Mouse (Mus musculus) T-helper 17 cell (primary cell): Measurements from ENCODE around the gene AC109138.7.

Experiments used
- in situ Hi-C, 2 experiments: fragments of 300-600 bp; cut with MboI, MseI; formaldehyde crosslinking; loops; 1 replicate in 1 of 2; 2 replicates in 1 of 2; pipeline ENCODE4 v1.15.1; 2025; ENCODE audit warnings: high pct_unique_total_duplicates in 2 of 2

The AC109138.7 gene

GRCm38 (mm10) chr19:4217140-4217539 is 3.0 kb downstream of the AC109138.7 start:
- in situ Hi-C loops = no loop called here

- in situ Hi-C loops = no loop called here
Measured at GRCm38 (mm10) chr19:4217855-4218254, 3.7 kb downstream of the AC109138.7 start.

- in situ Hi-C loops = no loop called here
Measured at GRCm38 (mm10) chr19:4218293-4218692, 4.1 kb downstream of the AC109138.7 start.

GRCm38 (mm10) chr19:4218784-4219183 is 4.6 kb downstream of the AC109138.7 start:
- in situ Hi-C loops = no loop called here

- in situ Hi-C loops = no loop called here
Measured at GRCm38 (mm10) chr19:4219943-4220342, 5.8 kb downstream of the AC109138.7 start.

- in situ Hi-C loops = no loop called here
Measured at GRCm38 (mm10) chr19:4220416-4220815, 6.3 kb downstream of the AC109138.7 start.

GRCm38 (mm10) chr19:4220957-4221743 is 7.0 kb downstream of the AC109138.7 start:
- in situ Hi-C loops = no loop called here

GRCm38 (mm10) chr19:4222165-4222564 is 8.0 kb downstream of the AC109138.7 start:
- in situ Hi-C loops = no loop called here

GRCm38 (mm10) chr19:4226779-4227178 is 12.6 kb downstream of the AC109138.7 start:
- in situ Hi-C loops = no loop called here

GRCm38 (mm10) chr19:4227446-4227845 is 13.3 kb downstream of the AC109138.7 start:
- in situ Hi-C loops = no loop called here

- in situ Hi-C loops = no loop called here
Measured at GRCm38 (mm10) chr19:4227894-4228678, 13.9 kb downstream of the AC109138.7 start.

- in situ Hi-C loops = no loop called here
Measured at GRCm38 (mm10) chr19:4228891-4229290, 14.7 kb downstream of the AC109138.7 start.

- in situ Hi-C loops = no loop called here
Measured at GRCm38 (mm10) chr19:4229451-4230076, 15.4 kb downstream of the AC109138.7 start.

- in situ Hi-C loops = no loop called here
Measured at GRCm38 (mm10) chr19:4230415-4230814, 16.3 kb downstream of the AC109138.7 start.

GRCm38 (mm10) chr19:4231253-4232185 is 17.4 kb downstream of the AC109138.7 start, which contains the start of gene Pold4:
Gene Pold4, plus strand, starts transcription at chr19:4231899.
- in situ Hi-C loops = no loop called here

- in situ Hi-C loops = no loop called here
Measured at GRCm38 (mm10) chr19:4232186-4232572, 18.0 kb downstream of the AC109138.7 start.

GRCm38 (mm10) chr19:4232651-4233050 is 18.5 kb downstream of the AC109138.7 start:
- in situ Hi-C loops = no loop called here

GRCm38 (mm10) chr19:4234548-4234947 is 20.4 kb downstream of the AC109138.7 start:
- in situ Hi-C loops = no loop called here

GRCm38 (mm10) chr19:4240247-4240668 is 26.1 kb downstream of the AC109138.7 start:
- in situ Hi-C loops = loop anchor here in 1 of 2 experiments (5.0 kb wide), 1 partner anchor 33 kb away; no protein-coding TSS in a partner anchor

- in situ Hi-C loops = loop anchor here in 1 of 2 experiments (5.0 kb wide), 1 partner anchor 35 kb away; no protein-coding TSS in a partner anchor
Measured at GRCm38 (mm10) chr19:4242416-4242815, 28.3 kb downstream of the AC109138.7 start.

- in situ Hi-C loops = loop anchor here in 1 of 2 experiments (5.0 kb wide), 1 partner anchor 37 kb away; no protein-coding TSS in a partner anchor
Measured at GRCm38 (mm10) chr19:4244775-4245174, 30.6 kb downstream of the AC109138.7 start.
